Mouse (Mus musculus) naive thymus-derived CD4-positive, alpha-beta T cell, adult 5 months (primary cell): Measurements from ENCODE around the gene Ckmt1. TPM values are rescaled to one million over a fixed set of nuclear protein-coding genes. Genes with fewer than 3 reads are reported as not detected.

Source experiments
- polyA plus RNA-seq: library from polyadenylated mRNA; unstranded; fragments of 100-300 nt; shearing (Covaris generic); gene quantifications from one replicate; pipeline ENCODE4 v1.2.1, GENCODE M21; 2017

Ckmt1 gene
- polyA plus RNA-seq = 0.37 TPM

GRCm38 (mm10) chr2:121357494-121357893, at the start of gene Ckmt1:
Gene Ckmt1 (plus strand): TSS chr2:121357714.

DNA sequence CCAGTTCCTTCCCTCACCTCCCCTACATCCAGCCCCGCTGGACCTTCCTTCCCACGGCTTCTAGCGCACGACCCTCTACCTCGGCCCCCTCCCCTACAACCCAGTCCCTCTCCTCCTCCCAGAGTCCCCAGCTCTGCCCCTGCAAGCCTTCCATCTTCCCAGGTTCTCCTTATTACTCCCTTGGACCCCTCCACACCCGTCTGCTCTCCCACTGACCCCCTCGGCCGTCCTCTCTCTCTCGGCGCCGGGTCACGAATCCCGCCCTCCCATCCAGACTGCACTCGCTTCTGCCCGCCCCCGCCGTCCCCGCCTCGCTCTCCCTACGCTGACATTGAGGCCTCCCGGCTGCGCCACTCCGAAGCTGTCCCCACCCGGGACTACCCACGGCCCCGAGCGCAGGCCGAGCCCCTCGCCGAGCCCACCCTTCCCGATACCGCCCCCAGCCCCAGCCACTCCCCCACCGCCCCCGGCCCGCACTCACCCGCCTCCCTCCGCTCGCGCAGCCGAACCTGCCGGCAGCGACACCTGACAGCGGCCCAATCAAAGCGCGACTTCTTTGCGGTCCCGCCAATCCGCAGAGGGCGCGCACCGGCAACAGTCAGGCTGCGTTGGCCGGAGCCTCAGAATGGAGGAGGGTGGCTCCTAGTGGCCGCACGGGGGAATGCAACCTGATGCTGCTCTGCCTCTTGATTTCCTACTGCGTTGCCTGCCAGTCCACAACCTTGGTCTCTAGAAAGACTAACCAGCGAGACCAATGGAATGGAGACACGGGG, 2.5 kb upstream of the Ckmt1 start, which contains the start of gene Ppip5k1:
Ppip5k1 (minus strand) TSS at position 577 of the 773 bp plus-strand sequence.

DNA sequence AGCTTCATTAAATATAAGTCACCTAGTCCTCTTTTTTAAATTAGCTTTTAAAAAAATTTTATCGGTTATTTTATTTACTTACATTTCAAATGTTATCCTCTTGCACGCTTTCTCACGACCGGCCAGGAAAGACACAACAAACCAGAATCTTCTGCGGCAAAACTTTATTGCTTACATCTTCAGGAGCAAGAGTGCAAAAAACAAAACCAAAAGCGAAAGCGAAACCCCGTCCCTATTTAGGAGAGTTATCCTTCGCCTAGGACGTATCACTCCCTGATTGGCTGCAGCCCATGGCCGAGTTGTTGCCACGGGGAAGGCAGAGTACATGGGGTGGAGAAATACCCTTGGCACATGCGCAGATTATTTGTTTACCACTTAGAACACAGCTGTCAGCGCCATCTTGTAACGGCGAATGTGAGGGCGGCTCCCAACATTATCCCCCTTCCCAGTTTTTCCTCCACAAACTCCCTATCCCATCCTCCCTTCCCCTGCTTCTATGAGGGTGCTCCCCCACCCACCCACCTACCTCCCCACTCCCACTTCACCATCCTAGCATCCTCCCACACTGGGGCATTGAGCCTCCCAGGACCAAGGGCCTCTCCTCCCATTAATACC, 29.6 kb downstream of the Ckmt1 start, which contains the start of gene Strc:
Strc (minus strand) TSS at position 208 of the 615 bp plus-strand sequence.

Other genes starting within 250 kb of the Ckmt1 start
- not detected for gene Tgm7, start 247.9 kb upstream of the Ckmt1 start, polyA plus RNA-seq
- 13.9 TPM for gene Adal, start 217.3 kb upstream of the Ckmt1 start, polyA plus RNA-seq
- 22.0 TPM for gene Lcmt2, start 217.1 kb upstream of the Ckmt1 start, polyA plus RNA-seq
- gene Tubgcp4, start 187.1 kb upstream of the Ckmt1 start, polyA plus RNA-seq = 65.0 TPM
- 25.3 TPM for gene Zscan29, start 186.6 kb upstream of the Ckmt1 start, polyA plus RNA-seq
- 53.6 TPM for gene Trp53bp1, start 86.3 kb upstream of the Ckmt1 start, polyA plus RNA-seq
- gene Map1a, start 68.1 kb upstream of the Ckmt1 start, polyA plus RNA-seq = 0.05 TPM
- 8.7 TPM for gene Ppip5k1, start 2.3 kb upstream of the Ckmt1 start, polyA plus RNA-seq
- 0.17 TPM for gene Strc, start 29.5 kb downstream of the Ckmt1 start, polyA plus RNA-seq
- gene Pdia3, start 56.1 kb downstream of the Ckmt1 start, polyA plus RNA-seq = 415 TPM
- 1.5 TPM for gene Catsper2, start 56.1 kb downstream of the Ckmt1 start, polyA plus RNA-seq
- gene Ell3, start 86.6 kb downstream of the Ckmt1 start, polyA plus RNA-seq = 0.16 TPM
- gene Serf2, start 91.5 kb downstream of the Ckmt1 start, polyA plus RNA-seq = 372 TPM
- gene Hypk, start 95.6 kb downstream of the Ckmt1 start, polyA plus RNA-seq = 119 TPM
- 0.98 TPM for gene Serinc4, start 99.1 kb downstream of the Ckmt1 start, polyA plus RNA-seq
- gene Mfap1b, start 116.4 kb downstream of the Ckmt1 start, polyA plus RNA-seq = 134 TPM
- gene Mfap1a, start 149.0 kb downstream of the Ckmt1 start, polyA plus RNA-seq = 36.0 TPM
- gene Wdr76, start 149.0 kb downstream of the Ckmt1 start, polyA plus RNA-seq = 6.1 TPM